Comparison of ENCODE assay signal across 8 mouse cellular contexts in the genomic region with DNA sequence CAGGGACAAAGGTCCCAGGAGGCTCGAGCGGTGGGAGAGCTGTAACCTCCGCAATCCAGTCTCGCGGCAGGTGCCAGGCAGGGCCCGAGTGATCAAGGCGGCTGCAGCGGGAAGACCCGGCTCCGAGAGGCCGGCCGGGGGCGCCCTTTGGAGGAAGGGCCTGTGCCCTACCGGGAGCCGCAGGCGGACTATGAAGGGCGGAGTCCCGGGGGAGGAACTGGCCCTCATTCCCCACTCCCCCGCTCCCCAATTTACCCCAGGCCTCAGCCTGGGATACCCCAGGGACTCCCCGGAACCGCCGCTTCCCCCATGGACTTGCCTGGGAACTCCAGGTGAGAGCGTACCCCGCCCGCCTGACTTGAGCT. TPM values are rescaled to one million over a fixed set of nuclear protein-coding genes. Genes with fewer than 3 reads are reported as not detected.
DNase-seq lines count a peak whose midpoint lies in the region; ATAC-seq and TF ChIP-seq lines count a peak whose summit lies in the region.

No protein-coding gene starts in this region.

- dilution Hi-C loops in CH12.LX (cut with MboI; ENCODE audit: extremely low pct_ligation_motif_present, extremely low pct_unique_long_range_greater_than_20kb, low sequenced_read_pairs) = no loop called here

- 1% methylated on average over 21 of the region's 25 CpGs for WGBS in heart, embryonic 14.5 days
- under 1% methylated on average over 25 of the region's 25 CpGs for WGBS in hindbrain, embryonic 11.5 days
- WGBS in macrophage (ENCODE audit: missing documents) = 0% methylated on average over 20 of the region's 25 CpGs

- TF ChIP-seq RAD21 in CH12.LX (IDR thresholded peaks at IDR 0.05; ENCODE audit: low read depth, low read length) = no peak

- in situ Hi-C loops in CH12.LX (cut with MboI; ENCODE audit: low pct_ligation_motif_present, low pct_unique_long_range_greater_than_20kb, low sequenced_read_pairs) = no loop called here

- H3K4me3 ChIP-seq in heart, embryonic 14.5 days (ENCODE audit: control insufficient read depth in 1 of 2, insufficient read depth in 1 of 2, low read depth in 1 of 2, low read length in 2 of 2) = peak overlapping the region; percentile 75 to 82
- peak overlapping the region; percentile 64 to 82 (median 77) for H3K4me3 ChIP-seq in CH12.LX (replicated peaks in 1 of 3; ENCODE audit: low read depth in 2 of 3, low read length in 2 of 3, poor library complexity in 1 of 3)
- peak overlapping the region; percentile 90 for H3K4me3 ChIP-seq in hindbrain, embryonic 11.5 days (ENCODE audit: low read depth, low read length)
- peak overlapping the region; percentile 90 for H3K4me3 ChIP-seq in macrophage (ENCODE audit: inconsistent target)

- DNase-seq in heart, adult 9 months (ENCODE audit: low spot score in 2 of 2) = no peak
- DNase-seq in CH12.LX (ENCODE audit: extremely low read depth) = no peak
- peak; percentile 75 to 79 for DNase-seq in cerebellum, postnatal 10 days
- DNase-seq in hindbrain, embryonic 11.5 days (ENCODE audit: low spot score) = no peak
- DNase-seq in splenic B cell, adult 2 months (ENCODE audit: low read depth, low spot score) = peak; percentile 41
- DNase-seq in layer of hippocampus, adult 9-11 months = no peak

- H3K9ac ChIP-seq in heart, embryonic 14.5 days (ENCODE audit: low read length) = peak overlapping the region; percentile 93
- peak overlapping the region; percentile 94 for H3K9ac ChIP-seq in CH12.LX (ENCODE audit: insufficient read depth, low read depth)
- H3K9ac ChIP-seq in hindbrain, embryonic 11.5 days (ENCODE audit: low read depth, low read length) = peak overlapping the region; percentile 95

- no peak; the same call in 1 of the 2 replicates for TF ChIP-seq EP300 in CH12.LX (IDR thresholded peaks at IDR 0.05; ENCODE audit: low read length)

- peak overlapping the region; percentile 95 to 99 for H3K27ac ChIP-seq in heart, embryonic 14.5 days (replicated peaks in 1 of 2; ENCODE audit: control insufficient read depth in 1 of 2, insufficient read depth in 1 of 2, low read depth in 2 of 2, low read length in 2 of 2)
- peak overlapping the region; percentile 68 for H3K27ac ChIP-seq in CH12.LX (ENCODE audit: insufficient read depth, low read depth)
- H3K27ac ChIP-seq in hindbrain, embryonic 11.5 days (ENCODE audit: low read depth, low read length) = peak overlapping the region; percentile 94
- H3K27ac ChIP-seq in macrophage = peak overlapping the region; percentile 85

- TF ChIP-seq POLR2A in CH12.LX (IDR thresholded peaks at IDR 0.05; ENCODE audit: low read depth, low read length) = no peak

- peak overlapping the region; percentile 81 for H3K4me2 ChIP-seq in heart, embryonic 14.5 days (ENCODE audit: low read length)
- H3K4me2 ChIP-seq in CH12.LX (ENCODE audit: insufficient read depth, low read depth, poor library complexity, severe bottlenecking) = peak overlapping the region; percentile 78; the same call in 1 of the 2 replicates
- peak overlapping the region; percentile 91 for H3K4me2 ChIP-seq in hindbrain, embryonic 11.5 days (replicated peaks; ENCODE audit: low read depth, low read length)

- H3K79me2 ChIP-seq in CH12.LX (replicated peaks; ENCODE audit: control insufficient read depth, extremely low read depth, insufficient read depth, poor library complexity, severe bottlenecking) = peaks cover 5% of the 10 kb centered on the region; the same call in 1 of the 2 replicates
- H3K79me2 ChIP-seq in macrophage (ENCODE audit: inconsistent target) = peaks cover 58% of the 10 kb centered on the region

- TF ChIP-seq CTCF in CH12.LX (conservative IDR thresholded peaks at IDR 0.05 in 1 of 2, IDR thresholded peaks at IDR 0.05 in 1 of 2; ENCODE audit: low read depth in 2 of 2, low read length in 2 of 2) = peak in 1 of 2 experiments; percentile 50; a peak in 2 of 4 replicates

- no peaks in the 10 kb centered on the region for H3K27me3 ChIP-seq in heart, embryonic 14.5 days (ENCODE audit: control insufficient read depth, insufficient read depth, low read length)
- H3K27me3 ChIP-seq in CH12.LX (replicated peaks) = no peaks in the 10 kb centered on the region
- no peaks in the 10 kb centered on the region for H3K27me3 ChIP-seq in hindbrain, embryonic 11.5 days (ENCODE audit: control insufficient read depth, insufficient read depth, low read length)
- no peaks in the 10 kb centered on the region for H3K27me3 ChIP-seq in splenic B cell, adult 2 months (ENCODE audit: control insufficient read depth, insufficient read depth, low read length, poor library complexity, severe bottlenecking)

- H3K36me3 ChIP-seq in heart, embryonic 14.5 days (ENCODE audit: control insufficient read depth, insufficient read depth, low read length) = peaks cover 43% of the 10 kb centered on the region
- peaks cover 36 to 58% of the 10 kb centered on the region in 2 experiments for H3K36me3 ChIP-seq in CH12.LX (replicated peaks in 1 of 2; ENCODE audit: control insufficient read depth in 1 of 2, insufficient read depth in 1 of 2, low read length in 1 of 2)
- H3K36me3 ChIP-seq in hindbrain, embryonic 11.5 days (ENCODE audit: control insufficient read depth, insufficient read depth, low read length) = peaks cover 24% of the 10 kb centered on the region
- H3K36me3 ChIP-seq in macrophage (ENCODE audit: inconsistent target) = peaks cover 36% of the 10 kb centered on the region
- H3K36me3 ChIP-seq in splenic B cell, adult 2 months (ENCODE audit: control insufficient read depth, insufficient read depth, low read length, poor library complexity, severe bottlenecking) = peaks cover 25% of the 10 kb centered on the region

- peaks cover 4 to 12% of the 10 kb centered on the region in 2 experiments; a peak in 3 of 4 replicates for H3K4me1 ChIP-seq in heart, embryonic 14.5 days (ENCODE audit: control insufficient read depth in 2 of 2, insufficient read depth in 2 of 2, low read length in 2 of 2)
- peaks cover 3 to 24% of the 10 kb centered on the region in 2 experiments; a peak in 2 of 4 replicates for H3K4me1 ChIP-seq in CH12.LX (ENCODE audit: control insufficient read depth in 1 of 2, insufficient read depth in 2 of 2)
- H3K4me1 ChIP-seq in hindbrain, embryonic 11.5 days (replicated peaks; ENCODE audit: control insufficient read depth, insufficient read depth, low read length) = no peaks in the 10 kb centered on the region

- ATAC-seq in heart, embryonic 14.5 days (ENCODE audit: insufficient number of reproducible peaks, insufficient read depth, low FRiP score, low read depth) = peak; percentile 45
- ATAC-seq in hindbrain, embryonic 11.5 days (ENCODE audit: low FRiP score) = peak; percentile 60

- H3K9me3 ChIP-seq in heart, embryonic 14.5 days (ENCODE audit: control insufficient read depth, low read length) = no peaks in the 10 kb centered on the region
- H3K9me3 ChIP-seq in CH12.LX (replicated peaks; ENCODE audit: low read length) = peaks cover 16% of the 10 kb centered on the region
- H3K9me3 ChIP-seq in hindbrain, embryonic 11.5 days (ENCODE audit: control insufficient read depth, low read length) = no peaks in the 10 kb centered on the region

RNA-seq across cellular contexts. Expression of a gene that starts 7.4 kb away (rescaled TPM):
- 9.9 and 10.4 TPM in 2 replicates for polyA plus RNA-seq in heart, embryonic 14.5 days (2014; fragmentation: Nextera tagmentation; extraction: Ambion mirVana)
- 14.4 and 15.4 TPM in 2 replicates for total RNA-seq in CH12.LX (2012; rRNA removed)
- 5.6 and 6.7 TPM in 2 replicates for total RNA-seq in CH12.LX (2014; rRNA removed)
- 63.9 and 66.7 TPM in 2 replicates for polyA plus RNA-seq in CH12.LX (2012; ENCODE audit: insufficient read length, low read depth)
- 10.5 and 15.1 TPM in 2 replicates for polyA plus RNA-seq in hindbrain, embryonic 11.5 days (2014; fragmentation: Nextera tagmentation; extraction: Ambion mirVana)
- 100 to 1,000 TPM; 231 to 699 (median 415) TPM for total RNA-seq in macrophage (2018; cell fraction: chromatin; rRNA removed)
- total RNA-seq in macrophage (2018; cell fraction: cytosol; rRNA removed) = 100 to 1,000 TPM; 139 to 247 (median 166) TPM
- 100 to 1,000 TPM; 216 to 619 (median 409) TPM for total RNA-seq in macrophage (2018; cell fraction: nucleus; rRNA removed)
- polyA plus RNA-seq in macrophage (2018) = 47.3 to 163 TPM (median 92.9 TPM) in 3 replicates

RNA-seq across cellular contexts. Expression of a gene that starts 12.2 kb away (rescaled TPM):
- 31.5 and 37.5 TPM in 2 replicates for polyA plus RNA-seq in heart, embryonic 14.5 days (2014; fragmentation: Nextera tagmentation; extraction: Ambion mirVana)
- total RNA-seq in CH12.LX (2012; rRNA removed) (10.4 and 11.3 TPM in 2 replicates), CH12.LX (2014; rRNA removed) (6.7 and 7.6 TPM in 2 replicates)
- polyA plus RNA-seq in CH12.LX (2012; ENCODE audit: insufficient read length, low read depth) (26.2 and 31.3 TPM in 2 replicates), macrophage (2018) (31.6 to 54.9 TPM (median 50.8 TPM) in 3 replicates)
- 61.4 and 72.1 TPM in 2 replicates for polyA plus RNA-seq in hindbrain, embryonic 11.5 days (2014; fragmentation: Nextera tagmentation; extraction: Ambion mirVana)
- 100 to 1,000 TPM; 101 to 468 (median 170) TPM for total RNA-seq in macrophage (2018; cell fraction: chromatin; rRNA removed)
- 10 to 100 TPM; 40.3 to 81.1 (median 50.0) TPM for total RNA-seq in macrophage (2018; cell fraction: cytosol; rRNA removed)
- total RNA-seq in macrophage (2018; cell fraction: nucleus; rRNA removed) = 100 to 1,000 TPM in 22 of 26 experiments, 10 to 100 TPM in 4; 78.6 to 416 (median 129) TPM

RNA-seq across cellular contexts. Expression of a gene that starts 22.7 kb away (rescaled TPM):
- 4.0 and 4.9 TPM in 2 replicates for polyA plus RNA-seq in heart, embryonic 14.5 days (2014; fragmentation: Nextera tagmentation; extraction: Ambion mirVana)
- total RNA-seq in CH12.LX (2012; rRNA removed) (3.4 and 3.6 TPM in 2 replicates), CH12.LX (2014; rRNA removed) (1.8 and 2.3 TPM in 2 replicates)
- polyA plus RNA-seq in CH12.LX (2012; ENCODE audit: insufficient read length, low read depth) (3.2 and 4.6 TPM in 2 replicates), macrophage (2018) (1.0 to 1.9 TPM (median 1.0 TPM) in 3 replicates)
- 12.8 and 13.5 TPM in 2 replicates for polyA plus RNA-seq in hindbrain, embryonic 11.5 days (2014; fragmentation: Nextera tagmentation; extraction: Ambion mirVana)
- total RNA-seq in macrophage (2018; cell fraction: chromatin; rRNA removed) = 1 to 10 TPM in 7 of 26 experiments, under 1 TPM in 15, not detected in 4; 0.25 to 3.3 (median 0.84) TPM
- 1 to 10 TPM in 17 of 26 experiments, under 1 TPM in 9; 0.42 to 3.0 (median 1.4) TPM for total RNA-seq in macrophage (2018; cell fraction: cytosol; rRNA removed)
- total RNA-seq in macrophage (2018; cell fraction: nucleus; rRNA removed) = 1 to 10 TPM in 10 of 26 experiments, under 1 TPM in 16; 0.35 to 2.7 (median 0.95) TPM

RNA-seq across cellular contexts. Expression of a gene that starts 40.2 kb away (rescaled TPM):
- 40.1 and 40.4 TPM in 2 replicates for polyA plus RNA-seq in heart, embryonic 14.5 days (2014; fragmentation: Nextera tagmentation; extraction: Ambion mirVana)
- total RNA-seq in CH12.LX (2012; rRNA removed) (18.5 and 19.9 TPM in 2 replicates), CH12.LX (2014; rRNA removed) (3.4 and 4.1 TPM in 2 replicates)
- polyA plus RNA-seq in CH12.LX (2012; ENCODE audit: insufficient read length, low read depth) (22.2 and 28.1 TPM in 2 replicates), macrophage (2018) (14.3 to 15.8 TPM (median 15.4 TPM) in 3 replicates)
- 58.1 and 81.5 TPM in 2 replicates for polyA plus RNA-seq in hindbrain, embryonic 11.5 days (2014; fragmentation: Nextera tagmentation; extraction: Ambion mirVana)
- total RNA-seq in macrophage (2018; cell fraction: chromatin; rRNA removed) = 100 to 1,000 TPM; 208 to 357 (median 289) TPM
- 10 to 100 TPM; 27.7 to 59.0 (median 39.6) TPM for total RNA-seq in macrophage (2018; cell fraction: cytosol; rRNA removed)
- total RNA-seq in macrophage (2018; cell fraction: nucleus; rRNA removed) = 100 to 1,000 TPM; 112 to 214 (median 157) TPM

RNA-seq across cellular contexts. Expression of a gene that starts 47.8 kb away (rescaled TPM):
- polyA plus RNA-seq in heart, embryonic 14.5 days (2014; fragmentation: Nextera tagmentation; extraction: Ambion mirVana) = 10.3 and 11.3 TPM in 2 replicates
- total RNA-seq in CH12.LX (2012; rRNA removed) = 12.0 and 12.7 TPM in 2 replicates
- total RNA-seq in CH12.LX (2014; rRNA removed) = 2.0 and 5.8 TPM in 2 replicates
- 13.6 and 14.1 TPM in 2 replicates for polyA plus RNA-seq in CH12.LX (2012; ENCODE audit: insufficient read length, low read depth)
- 20.0 and 26.0 TPM in 2 replicates for polyA plus RNA-seq in hindbrain, embryonic 11.5 days (2014; fragmentation: Nextera tagmentation; extraction: Ambion mirVana)
- total RNA-seq in macrophage (2018; cell fraction: chromatin; rRNA removed) = 100 to 1,000 TPM in 2 of 26 experiments, 10 to 100 TPM in 24; 46.2 to 102 (median 81.0) TPM
- 10 to 100 TPM; 17.0 to 32.6 (median 21.8) TPM for total RNA-seq in macrophage (2018; cell fraction: cytosol; rRNA removed)
- 100 to 1,000 TPM in 1 of 26 experiments, 10 to 100 TPM in 25; 27.1 to 105 (median 69.9) TPM for total RNA-seq in macrophage (2018; cell fraction: nucleus; rRNA removed)
- 13.1 to 13.5 TPM (median 13.2 TPM) in 3 replicates for polyA plus RNA-seq in macrophage (2018)

Comparison
In these comparisons a context has a peak if more than half of its experiments do, and no peak if none do; other contexts are left out.
1. DNase-seq: peak in cerebellum, postnatal 10 days (2 of 2) and splenic B cell, adult 2 months (single experiment); none in heart, adult 9 months (0 of 2), CH12.LX (single experiment), hindbrain, embryonic 11.5 days (single experiment) and layer of hippocampus, adult 9-11 months (single experiment).
2. Peak in every context shown above with its lines, with median percentiles within 50 percentile points of each other: H3K27ac ChIP-seq, H3K4me2 ChIP-seq, H3K4me3 ChIP-seq and H3K9ac ChIP-seq.